Mouse (Mus musculus): ENCODE measurements at regions not wholly inside any gene's neighbourhood (a gene's known extent, or its start where the extent isn't known, plus 50 kb on each side); places are given as distances from the start of the nearest gene placed in this dataset.
"Not testable (repeated sequence)": the region's sequence is repeated elsewhere in the genome, so short reads cannot be mapped to it uniquely, and the experiment has no call there.

GRCm38 (mm10) chr14:124801589-124801988 lies 124.7 kb upstream of the Fgf14 start:
- not testable (repeated sequence) for H3K27me3 ChIP-seq (ENCODE audit: insufficient read depth, low read length); H3K9me3 ChIP-seq (ENCODE audit: low read length); H3K36me3 ChIP-seq (replicated peaks; ENCODE audit: insufficient read depth, low read length); H3K4me1 ChIP-seq (ENCODE audit: insufficient read depth); ATAC-seq; H3K27ac ChIP-seq (ENCODE audit: low read depth); H3K4me3 ChIP-seq (ENCODE audit: low read depth, low read length); H3K9ac ChIP-seq (replicated peaks); H3K4me2 ChIP-seq (ENCODE audit: low read depth, low read length); DNase-seq
- WGBS (ENCODE audit: insufficient replicate concordance), result 0% methylated on average over 1 of the region's 1 CpGs

- TF ChIP-seq EP300 (IDR thresholded peaks at IDR 0.05; ENCODE audit: low read depth) (no peak), CTCF (IDR thresholded peaks at IDR 0.05; ENCODE audit: low read depth) (no peak)
- Histone ChIP-seq H3K4me2 (ENCODE audit: low read depth, low read length) (no peak overlapping the region), H3K9ac (replicated peaks) (no peak overlapping the region), H3K4me1 (ENCODE audit: insufficient read depth) (no peaks in the 10 kb centered on the region), H3K27ac (ENCODE audit: low read depth) (no peak overlapping the region), H3K36me3 (replicated peaks; ENCODE audit: insufficient read depth, low read length) (no peaks in the 10 kb centered on the region), H3K4me3 (ENCODE audit: low read depth, low read length) (no peak overlapping the region), H3K9me3 (ENCODE audit: low read length) (no peaks in the 10 kb centered on the region), H3K27me3 (ENCODE audit: insufficient read depth, low read length) (no peaks in the 10 kb centered on the region)
- DNase-seq, result no peak
- 85% methylated on average over 5 of the region's 5 CpGs for WGBS (ENCODE audit: insufficient replicate concordance)
- ATAC-seq, result no peak
Observed at GRCm38 (mm10) chr14:124800421-124800820, 123.5 kb upstream of the Fgf14 start.

- H3K4me1 ChIP-seq (ENCODE audit: insufficient read depth), result no peaks in the 10 kb centered on the region
- TF ChIP-seq EP300 (IDR thresholded peaks at IDR 0.05; ENCODE audit: low read depth), result no peak
- TF ChIP-seq CTCF (IDR thresholded peaks at IDR 0.05; ENCODE audit: low read depth), result no peak
- H3K27ac ChIP-seq (ENCODE audit: low read depth), result no peak overlapping the region
- H3K4me2 ChIP-seq (ENCODE audit: low read depth, low read length), result no peak overlapping the region
- H3K9ac ChIP-seq (replicated peaks), result no peak overlapping the region
- H3K36me3 ChIP-seq (replicated peaks; ENCODE audit: insufficient read depth, low read length), result no peaks in the 10 kb centered on the region
- DNase-seq (no peak), ATAC-seq (no peak)
- H3K9me3 ChIP-seq (ENCODE audit: low read length), result no peaks in the 10 kb centered on the region
- H3K4me3 ChIP-seq (ENCODE audit: low read depth, low read length), result no peak overlapping the region
- H3K27me3 ChIP-seq (ENCODE audit: insufficient read depth, low read length), result no peaks in the 10 kb centered on the region
Observed at GRCm38 (mm10) chr14:124775402-124775801, 98.5 kb upstream of the Fgf14 start.

GRCm38 (mm10) chr14:124767996-124768395 lies 91.1 kb upstream of the Fgf14 start:
- H3K4me3 ChIP-seq (ENCODE audit: low read depth, low read length), result no peak overlapping the region
- H3K27ac ChIP-seq (ENCODE audit: low read depth), result no peak overlapping the region
- ATAC-seq (no peak), DNase-seq (no peak)
- TF ChIP-seq CTCF (IDR thresholded peaks at IDR 0.05; ENCODE audit: low read depth) (no peak), EP300 (IDR thresholded peaks at IDR 0.05; ENCODE audit: low read depth) (no peak)
- WGBS (ENCODE audit: insufficient replicate concordance), result 75% methylated on average over 3 of the region's 3 CpGs
- no peaks in the 10 kb centered on the region for H3K9me3 ChIP-seq (ENCODE audit: low read length)
- H3K36me3 ChIP-seq (replicated peaks; ENCODE audit: insufficient read depth, low read length), result no peaks in the 10 kb centered on the region
- no peak overlapping the region for H3K4me2 ChIP-seq (ENCODE audit: low read depth, low read length)
- H3K9ac ChIP-seq (replicated peaks), result no peak overlapping the region
- no peaks in the 10 kb centered on the region for H3K4me1 ChIP-seq (ENCODE audit: insufficient read depth)
- no peaks in the 10 kb centered on the region for H3K27me3 ChIP-seq (ENCODE audit: insufficient read depth, low read length)

GRCm38 (mm10) chr14:124767234-124767633 lies 90.3 kb upstream of the Fgf14 start:
- DNase-seq, result no peak
- Histone ChIP-seq H3K9ac (replicated peaks) (no peak overlapping the region), H3K4me2 (ENCODE audit: low read depth, low read length) (no peak overlapping the region), H3K36me3 (replicated peaks; ENCODE audit: insufficient read depth, low read length) (no peaks in the 10 kb centered on the region), H3K27ac (ENCODE audit: low read depth) (no peak overlapping the region), H3K27me3 (ENCODE audit: insufficient read depth, low read length) (no peaks in the 10 kb centered on the region), H3K4me3 (ENCODE audit: low read depth, low read length) (no peak overlapping the region), H3K9me3 (ENCODE audit: low read length) (no peaks in the 10 kb centered on the region), H3K4me1 (ENCODE audit: insufficient read depth) (no peaks in the 10 kb centered on the region)
- TF ChIP-seq EP300 (IDR thresholded peaks at IDR 0.05; ENCODE audit: low read depth), result no peak
- no peak for TF ChIP-seq CTCF (IDR thresholded peaks at IDR 0.05; ENCODE audit: low read depth)
- 57% methylated on average over 2 of the region's 2 CpGs for WGBS (ENCODE audit: insufficient replicate concordance)
- no peak for ATAC-seq

- H3K27me3 ChIP-seq (ENCODE audit: insufficient read depth, low read length), result no peaks in the 10 kb centered on the region
- H3K4me1 ChIP-seq (ENCODE audit: insufficient read depth), result no peaks in the 10 kb centered on the region
- H3K9ac ChIP-seq (replicated peaks), result no peak overlapping the region
- no peak overlapping the region for H3K4me3 ChIP-seq (ENCODE audit: low read depth, low read length)
- no peaks in the 10 kb centered on the region for H3K36me3 ChIP-seq (replicated peaks; ENCODE audit: insufficient read depth, low read length)
- no peak for ATAC-seq
- no peak for DNase-seq
- TF ChIP-seq EP300 (IDR thresholded peaks at IDR 0.05; ENCODE audit: low read depth), result no peak
- TF ChIP-seq CTCF (IDR thresholded peaks at IDR 0.05; ENCODE audit: low read depth), result peak; percentile 58
- H3K9me3 ChIP-seq (ENCODE audit: low read length), result no peaks in the 10 kb centered on the region
- WGBS (ENCODE audit: insufficient replicate concordance), result 34% methylated on average over 2 of the region's 2 CpGs
- no peak overlapping the region for H3K4me2 ChIP-seq (ENCODE audit: low read depth, low read length)
- H3K27ac ChIP-seq (ENCODE audit: low read depth), result no peak overlapping the region
Observed at GRCm38 (mm10) chr14:124742491-124742890, 65.6 kb upstream of the Fgf14 start.

Measured in liver, postnatal 0 days (tissue).